19 mouse cellular contexts compared by ENCODE assay signal in the genomic region with DNA sequence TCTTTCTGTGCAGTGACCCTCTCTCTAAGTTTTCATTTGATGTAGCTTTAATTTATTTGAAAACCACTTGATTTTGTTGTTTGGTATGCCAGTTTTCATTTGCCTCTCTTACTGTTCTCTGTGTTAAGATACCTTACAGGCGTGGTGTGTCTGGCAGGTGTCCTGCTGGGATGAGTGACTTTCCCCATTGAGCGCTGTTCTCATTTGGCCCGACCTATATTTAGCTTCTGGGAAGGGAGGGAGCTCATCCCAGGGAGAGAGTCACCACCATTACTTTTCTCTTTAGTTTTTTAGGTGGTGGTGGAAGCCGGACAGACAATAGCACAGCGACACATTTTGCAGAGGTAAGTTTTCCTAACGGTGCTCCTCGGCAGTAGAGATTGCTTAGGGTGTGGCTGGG. TPM values are rescaled to one million over a fixed set of nuclear protein-coding genes. Genes with fewer than 3 reads are reported as not detected.
DNase-seq lines count a peak whose midpoint lies in the region; ATAC-seq lines count a peak whose summit lies in the region.
"Had no signal": no experiment of that assay in that cellular context is flagged by ENCODE, and none has a peak within 500 bp of the region (broad histone marks: within the 10 kb centered on the region; RNA-seq: fewer than 3 reads in every experiment).

No protein-coding gene starts in this region.

- no peak for ATAC-seq in heart, embryonic 12.5 days (ENCODE audit: insufficient number of reproducible peaks, low FRiP score)
- ATAC-seq: forebrain, embryonic 13.5 days had no signal

- H3K27me3 ChIP-seq in heart, embryonic 12.5 days (replicated peaks): no peaks in the 10 kb centered on the region
- H3K27me3 ChIP-seq: forebrain, embryonic 13.5 days; hindbrain, embryonic 15.5 days had no signal

- H3K36me3 ChIP-seq in heart, embryonic 12.5 days: peaks cover 12% of the 10 kb centered on the region
- H3K36me3 ChIP-seq: hindbrain, embryonic 15.5 days had no signal

- H3K9ac ChIP-seq in heart, embryonic 12.5 days: no peak overlapping the region
- H3K9ac ChIP-seq: forebrain, embryonic 13.5 days; hindbrain, embryonic 15.5 days had no signal

- peak; percentile 66 to 74 for DNase-seq in heart, adult 18-20 months
- DNase-seq in cerebellum, adult 8-10 months: peak; percentile 35
- DNase-seq in gastrocnemius, postnatal 25 days: peak; percentile 67
- DNase-seq in skeletal muscle tissue, adult 2 months (ENCODE audit: low read depth, low spot score): peak; percentile 77
- DNase-seq in urinary bladder, postnatal 36 days (ENCODE audit: low spot score in 2 of 2): no peak
- DNase-seq in liver: no peak
- DNase-seq: B cell, adult 2 months; kidney, adult 11 months; kidney, postnatal 25 days; lung, adult 18-20 months; midbrain, embryonic 14.5 days; right cerebral cortex, postnatal 4 days; thymus, postnatal 14 days had no signal

- no peak overlapping the region; the same call in 1 of the 2 replicates for H3K4me2 ChIP-seq in heart, embryonic 12.5 days
- H3K4me2 ChIP-seq: forebrain, embryonic 13.5 days; hindbrain, embryonic 15.5 days had no signal

- H3K27ac ChIP-seq in heart, embryonic 12.5 days (ENCODE audit: poor library complexity, severe bottlenecking): no peak overlapping the region
- H3K27ac ChIP-seq: forebrain, embryonic 13.5 days; hindbrain, embryonic 15.5 days; left cerebral cortex, adult 2 months; macrophage had no signal

- H3K9me3 ChIP-seq in heart, embryonic 12.5 days (replicated peaks): no peaks in the 10 kb centered on the region
- H3K9me3 ChIP-seq: forebrain, embryonic 13.5 days; hindbrain, embryonic 15.5 days had no signal

- H3K4me1 ChIP-seq in heart, embryonic 12.5 days (replicated peaks): peaks cover 10% of the 10 kb centered on the region
- H3K4me1 ChIP-seq: forebrain, embryonic 13.5 days; hindbrain, embryonic 15.5 days had no signal

- no peak overlapping the region for H3K4me3 ChIP-seq in heart, embryonic 12.5 days
- H3K4me3 ChIP-seq: forebrain, embryonic 13.5 days; hindbrain, embryonic 15.5 days; left cerebral cortex, adult 2 months had no signal

- WGBS in heart, embryonic 12.5 days: 47% methylated on average over 7 of the region's 7 CpGs

RNA-seq across cellular contexts. Expression of gene Rnf115, which starts 30.2 kb away (rescaled TPM):
- total RNA-seq in heart, adult 18-20 months (2021): 10 to 100 TPM; 22.5 to 22.6 TPM
- 54.5 and 56.5 TPM in 2 replicates for polyA plus RNA-seq in heart, embryonic 12.5 days (2016; fragmentation: Nextera tagmentation; extraction: Ambion mirVana)
- 100 to 1,000 TPM in 1 of 2 experiments, 10 to 100 TPM in 1; 87.8 to 109 TPM for total RNA-seq in gastrocnemius, postnatal 25 days (2021)

RNA-seq across cellular contexts. Expression of gene Polr3c, which starts 30.3 kb away (rescaled TPM):
- total RNA-seq in heart, adult 18-20 months (2021): 10 to 100 TPM; 23.1 to 26.1 TPM
- 27.6 and 32.5 TPM in 2 replicates for polyA plus RNA-seq in heart, embryonic 12.5 days (2016; fragmentation: Nextera tagmentation; extraction: Ambion mirVana)
- total RNA-seq in gastrocnemius, postnatal 25 days (2021): 10 to 100 TPM; 18.0 to 20.6 TPM

RNA-seq across cellular contexts. Expression of gene Nudt17, which starts 49.3 kb away (rescaled TPM):
- total RNA-seq in heart, adult 18-20 months (2021): 1 to 10 TPM; 2.7 to 5.3 TPM
- 6.2 and 6.9 TPM in 2 replicates for polyA plus RNA-seq in heart, embryonic 12.5 days (2016; fragmentation: Nextera tagmentation; extraction: Ambion mirVana)
- total RNA-seq in gastrocnemius, postnatal 25 days (2021): under 1 TPM; 0.56 to 0.67 TPM
- total RNA-seq: common myeloid progenitor, adult 5-6 weeks had no signal

Comparison
In these comparisons a context has a peak if more than half of its experiments do, and no peak if none do; other contexts are left out.
1. DNase-seq: peak in heart, adult 18-20 months (2 of 2), cerebellum, adult 8-10 months (single experiment), gastrocnemius, postnatal 25 days (single experiment) and skeletal muscle tissue, adult 2 months (single experiment); none in urinary bladder, postnatal 36 days (0 of 2) and liver (single experiment).